Mouse (Mus musculus): ENCODE measurements around the gene Arl4c. TPM values are rescaled to one million over a fixed set of nuclear protein-coding genes. Genes with fewer than 3 reads are reported as not detected.

Gene Arl4c
- total RNA-seq, 2 experiments from 2014 or later = 35.7 to 39.2 TPM

DNA sequence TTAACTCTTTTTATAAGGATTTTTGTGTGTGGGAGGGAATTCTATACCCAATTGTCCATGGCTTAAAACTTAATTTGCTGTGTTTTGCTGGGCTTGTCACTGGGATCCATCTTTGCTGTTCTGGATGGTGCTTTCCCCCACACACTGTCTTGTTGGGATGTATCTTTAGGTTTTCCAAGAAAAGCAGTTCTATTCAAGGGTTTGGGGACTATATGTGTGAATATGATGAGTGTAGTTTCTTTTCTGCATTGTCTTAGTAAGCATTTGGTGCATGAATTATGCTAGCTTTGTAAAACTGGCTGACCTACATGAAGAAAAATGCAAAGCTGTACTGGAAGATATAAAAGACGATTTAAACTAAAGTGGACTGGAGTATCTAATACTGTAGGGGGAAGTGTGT lies 23.7 kb upstream of the Arl4c start:
- intact Hi-C loops (cut with DNase I) = no loop called here
- DNase-seq (ENCODE audit: extremely low spot score in 1 of 2, low spot score in 2 of 2) = no peak
- Histone ChIP-seq H3K4me3 (no peak overlapping the region), H3K27ac (no peak overlapping the region)
- no peak for TF ChIP-seq CTCF (IDR thresholded peaks at IDR 0.05)

DNA sequence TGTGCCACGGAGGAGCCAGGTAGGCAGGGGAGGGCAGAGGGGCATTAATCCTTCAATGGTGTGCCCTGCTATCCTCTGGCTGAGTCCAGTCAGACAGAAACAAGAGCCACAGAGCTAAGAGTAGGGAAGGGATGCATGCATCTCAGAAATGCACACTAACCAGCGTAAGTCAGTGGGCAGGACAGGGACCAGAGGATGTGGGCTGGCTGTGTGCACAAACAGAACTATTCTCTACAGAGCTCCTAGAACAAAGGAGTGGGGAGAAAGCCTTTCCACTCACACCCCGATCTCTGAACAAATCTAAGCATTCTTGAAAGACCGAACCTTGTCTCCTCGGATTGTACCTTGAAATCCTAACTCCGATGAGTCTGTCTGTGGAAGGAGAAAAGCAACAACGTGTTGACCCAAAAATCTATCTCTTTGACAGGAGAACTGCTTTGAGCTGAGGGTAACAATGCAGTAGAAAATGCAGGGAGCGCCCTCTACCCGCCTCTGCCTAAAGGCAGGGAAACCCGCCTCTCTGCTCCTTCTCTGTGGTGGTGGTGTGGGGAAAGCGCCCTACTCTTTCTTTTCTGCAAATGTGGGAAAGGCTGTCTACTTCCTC lies 18.7 kb upstream of the Arl4c start:
- TF ChIP-seq CTCF (IDR thresholded peaks at IDR 0.05) = peak; percentile 32
- Histone ChIP-seq H3K27ac (no peak overlapping the region), H3K4me3 (no peak overlapping the region)
- intact Hi-C loops (cut with DNase I) = loop anchor here (5.0 kb wide), 1 partner anchor 363 kb away; no protein-coding TSS in a partner anchor
- DNase-seq (ENCODE audit: extremely low spot score in 1 of 2, low spot score in 2 of 2) = no peak

DNA sequence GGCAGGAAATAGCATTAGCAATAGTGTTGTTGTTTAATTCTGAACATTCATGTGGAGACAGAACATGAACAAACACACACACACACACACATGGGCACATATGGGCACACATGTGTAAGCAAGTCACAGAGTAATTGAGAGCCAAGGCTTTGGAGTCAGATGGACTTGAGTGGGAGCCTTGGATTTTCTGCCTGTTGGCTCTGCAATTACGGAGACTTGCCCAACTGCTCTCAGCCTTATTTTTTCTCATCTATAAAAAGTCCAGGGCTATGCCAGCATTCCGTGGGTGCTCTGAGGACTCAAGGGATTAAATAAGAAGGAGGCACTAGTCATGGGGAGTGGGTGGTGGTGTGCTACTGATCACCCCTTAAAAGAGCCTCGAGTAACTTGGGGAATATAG lies 16.5 kb upstream of the Arl4c start:
- intact Hi-C loops (cut with DNase I) = no loop called here
- no peak for DNase-seq (ENCODE audit: extremely low spot score in 1 of 2, low spot score in 2 of 2)
- Histone ChIP-seq H3K4me3 (no peak overlapping the region), H3K27ac (no peak overlapping the region)
- no peak for TF ChIP-seq CTCF (IDR thresholded peaks at IDR 0.05)

DNA sequence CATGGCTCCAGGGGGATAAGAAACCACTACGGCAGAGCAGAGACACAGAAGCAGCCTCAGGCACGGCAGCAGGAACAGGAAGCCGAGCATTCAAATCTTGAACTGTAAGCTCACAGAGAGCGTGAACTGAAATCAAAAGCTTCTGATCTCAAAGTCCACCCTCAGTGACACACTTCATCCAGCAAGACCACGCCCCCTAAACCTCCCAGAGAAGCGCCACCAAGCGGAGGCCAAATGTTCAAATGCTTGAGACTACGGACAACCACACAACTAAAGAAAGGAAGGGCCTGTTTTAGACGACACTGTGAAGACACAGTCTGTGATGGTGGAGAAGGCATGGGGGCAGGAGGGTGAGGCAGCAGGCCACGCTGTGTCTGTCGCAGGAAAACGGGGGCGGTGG lies 15.7 kb upstream of the Arl4c start:
- no peak for TF ChIP-seq CTCF (IDR thresholded peaks at IDR 0.05)
- H3K4me3 ChIP-seq = no peak overlapping the region
- no peak overlapping the region for H3K27ac ChIP-seq
- intact Hi-C loops (cut with DNase I) = no loop called here
- no peak for DNase-seq (ENCODE audit: extremely low spot score in 1 of 2, low spot score in 2 of 2)

DNA sequence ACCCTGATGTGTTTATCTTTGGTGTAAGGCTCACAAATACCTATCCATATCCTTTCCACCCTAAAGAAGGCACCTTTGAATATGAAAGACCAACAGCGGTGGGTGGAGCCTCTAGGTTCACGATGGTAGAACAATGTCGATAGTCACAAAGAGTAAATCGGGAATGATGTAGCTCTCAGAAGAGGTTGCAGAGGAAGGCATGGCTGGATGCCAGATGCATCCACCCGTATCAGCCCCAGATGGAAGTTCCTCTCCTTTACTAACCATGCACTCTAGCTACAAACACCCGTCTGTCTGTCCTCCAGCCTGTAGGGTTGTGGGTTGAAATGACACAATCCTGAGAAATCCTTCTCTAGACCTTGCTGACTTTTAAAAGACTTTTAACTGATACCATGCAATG lies 10.0 kb upstream of the Arl4c start:
- TF ChIP-seq CTCF (IDR thresholded peaks at IDR 0.05) = no peak
- Histone ChIP-seq H3K27ac (no peak overlapping the region), H3K4me3 (no peak overlapping the region)
- intact Hi-C loops (cut with DNase I) = no loop called here
- DNase-seq (ENCODE audit: extremely low spot score in 1 of 2, low spot score in 2 of 2) = no peak

DNA sequence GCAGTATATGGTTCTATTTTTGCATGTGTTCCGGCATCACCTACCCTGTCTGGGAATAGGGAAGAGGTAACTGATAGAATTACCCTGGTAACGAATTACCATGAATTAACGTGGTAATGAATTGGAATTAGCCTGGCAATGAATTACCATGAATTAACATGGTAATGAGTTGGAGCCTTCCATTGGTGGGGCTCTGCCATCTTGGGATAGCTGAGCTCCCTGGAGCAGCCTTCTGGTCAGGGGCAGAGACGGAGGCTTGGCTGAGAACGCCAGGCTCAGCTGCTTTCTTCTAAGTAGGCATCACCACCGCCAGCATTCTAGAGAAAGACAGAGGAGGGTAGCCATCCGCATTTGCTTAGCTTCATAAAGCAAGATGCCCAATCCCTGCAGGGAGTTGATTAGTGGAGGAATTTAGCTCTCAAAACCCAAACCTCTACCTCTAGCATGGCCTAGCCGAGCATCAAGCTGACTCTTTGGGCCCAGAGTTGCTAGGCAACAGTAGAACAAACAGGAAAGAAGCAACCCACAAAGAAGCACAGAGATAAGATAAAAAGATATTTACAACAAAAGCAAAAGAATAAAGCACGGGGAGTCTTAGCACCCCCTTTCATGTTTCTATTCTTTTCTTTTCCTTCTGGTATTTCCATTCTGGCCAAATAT lies 6.8 kb upstream of the Arl4c start:
- no peak overlapping the region for H3K4me3 ChIP-seq
- no peak for DNase-seq (ENCODE audit: extremely low spot score in 1 of 2, low spot score in 2 of 2)
- intact Hi-C loops (cut with DNase I) = loop anchor here (5.0 kb wide), 1 partner anchor 351 kb away; no protein-coding TSS in a partner anchor
- TF ChIP-seq CTCF (IDR thresholded peaks at IDR 0.05) = no peak
- no peak overlapping the region for H3K27ac ChIP-seq

DNA sequence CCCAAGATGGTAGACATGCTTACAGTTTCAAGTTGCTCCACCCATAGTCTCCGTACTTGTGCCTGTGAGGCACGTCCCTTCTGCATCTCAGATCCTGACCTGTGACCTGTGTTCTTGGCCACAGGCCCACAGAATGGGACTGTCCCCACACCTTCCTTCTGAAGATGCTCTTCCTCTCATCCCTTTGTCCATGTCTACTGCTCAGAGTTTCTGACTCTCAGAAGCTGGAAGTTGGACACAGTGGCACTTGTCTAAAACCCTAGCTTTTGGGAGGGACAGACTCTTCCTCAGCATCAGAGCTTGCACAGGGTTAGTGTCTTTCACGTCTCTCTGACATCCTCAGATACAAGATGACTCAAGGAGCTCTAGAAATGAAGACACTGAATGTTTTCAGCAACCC lies 6.2 kb upstream of the Arl4c start:
- no peak for TF ChIP-seq CTCF (IDR thresholded peaks at IDR 0.05)
- H3K4me3 ChIP-seq = no peak overlapping the region
- intact Hi-C loops (cut with DNase I) = loop anchor here (5.0 kb wide), 1 partner anchor 351 kb away; no protein-coding TSS in a partner anchor
- no peak for DNase-seq (ENCODE audit: extremely low spot score in 1 of 2, low spot score in 2 of 2)
- H3K27ac ChIP-seq = no peak overlapping the region

DNA sequence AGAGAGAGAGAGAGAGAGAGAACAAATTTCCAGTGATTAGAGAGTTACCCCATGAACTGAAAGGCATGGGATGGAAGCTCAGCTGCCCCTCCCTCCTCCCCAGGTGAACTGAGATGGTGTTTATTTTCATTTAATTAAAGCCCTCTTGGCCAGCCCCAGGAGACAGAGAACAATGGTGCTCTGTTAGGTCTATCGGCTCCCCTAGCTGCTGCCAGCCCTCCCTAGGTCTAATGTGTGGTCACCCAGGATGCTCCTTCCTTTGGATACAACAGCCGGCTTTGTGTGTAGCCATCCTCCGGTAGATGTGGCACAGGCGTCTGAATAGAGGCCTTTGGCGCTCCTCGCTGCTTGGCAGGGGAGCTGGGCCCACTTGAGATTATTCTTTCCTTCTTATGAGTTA lies 5.5 kb upstream of the Arl4c start:
- intact Hi-C loops (cut with DNase I) = loop anchor here (2.0 to 5.0 kb wide), 2 partner anchors 251 to 350 kb away; no protein-coding TSS in a partner anchor
- TF ChIP-seq CTCF (IDR thresholded peaks at IDR 0.05) = no peak
- no peak for DNase-seq (ENCODE audit: extremely low spot score in 1 of 2, low spot score in 2 of 2)
- H3K27ac ChIP-seq = no peak overlapping the region
- no peak overlapping the region for H3K4me3 ChIP-seq

DNA sequence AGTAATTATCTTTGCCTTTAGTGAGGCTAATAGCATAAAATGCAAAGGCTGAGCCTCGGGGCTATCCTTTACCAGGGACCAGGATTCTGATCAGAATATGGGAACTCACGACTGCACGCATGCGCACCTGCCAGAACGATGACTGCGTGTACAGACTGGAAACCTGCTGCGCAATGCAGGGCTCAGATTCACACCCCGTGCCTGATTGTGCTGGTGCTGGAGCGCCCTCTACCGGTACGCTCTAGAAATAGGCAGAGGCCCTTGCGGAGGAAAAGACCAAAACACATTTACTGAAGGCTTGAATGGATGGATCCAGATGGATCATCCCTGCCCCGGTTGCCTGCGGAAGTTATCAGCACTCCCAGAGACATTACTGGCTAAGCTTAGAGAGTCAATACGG lies 3.8 kb upstream of the Arl4c start:
- peak overlapping the region; percentile 8; the same call in 1 of the 2 replicates for H3K27ac ChIP-seq

DNA sequence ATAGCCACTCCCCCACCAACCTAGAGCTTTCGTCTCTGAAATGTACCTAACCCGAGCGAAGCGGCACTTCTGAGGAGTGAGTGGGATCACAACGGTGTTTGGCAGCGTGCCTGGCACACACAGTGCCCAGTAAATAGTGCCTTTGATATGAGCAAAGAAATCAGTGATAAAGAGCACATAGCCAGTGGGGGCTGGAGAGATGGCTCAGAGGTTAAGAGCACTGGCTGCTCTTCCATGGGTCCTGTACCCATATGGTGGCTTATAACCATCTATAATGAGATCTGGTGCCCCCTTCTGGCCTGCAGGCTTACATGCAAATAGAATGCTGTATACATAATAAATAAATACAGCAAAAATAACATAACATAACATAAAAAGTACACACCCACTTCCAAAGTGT lies 3.0 kb upstream of the Arl4c start:
- intact Hi-C loops (cut with DNase I) = loop anchor here (1.0 to 5.0 kb wide), 4 partner anchors 143 to 348 kb away; no protein-coding TSS in a partner anchor
- peak; percentile 58 for TF ChIP-seq CTCF (IDR thresholded peaks at IDR 0.05)
- H3K4me3 ChIP-seq = no peak overlapping the region
- no peak overlapping the region for H3K27ac ChIP-seq
- no peak for DNase-seq (ENCODE audit: extremely low spot score in 1 of 2, low spot score in 2 of 2)

More for the DNA sequence above, 3.8 kb upstream of the Arl4c start:
- DNase-seq (ENCODE audit: extremely low spot score in 1 of 2, low spot score in 2 of 2) = peak; percentile 91 to 93
- intact Hi-C loops (cut with DNase I) = loop anchor here (1.0 to 5.0 kb wide), 5 partner anchors 143 to 348 kb away; no protein-coding TSS in a partner anchor
- peak overlapping the region; percentile 11 for H3K4me3 ChIP-seq
- peak; percentile 100 for TF ChIP-seq CTCF (IDR thresholded peaks at IDR 0.05)

DNA sequence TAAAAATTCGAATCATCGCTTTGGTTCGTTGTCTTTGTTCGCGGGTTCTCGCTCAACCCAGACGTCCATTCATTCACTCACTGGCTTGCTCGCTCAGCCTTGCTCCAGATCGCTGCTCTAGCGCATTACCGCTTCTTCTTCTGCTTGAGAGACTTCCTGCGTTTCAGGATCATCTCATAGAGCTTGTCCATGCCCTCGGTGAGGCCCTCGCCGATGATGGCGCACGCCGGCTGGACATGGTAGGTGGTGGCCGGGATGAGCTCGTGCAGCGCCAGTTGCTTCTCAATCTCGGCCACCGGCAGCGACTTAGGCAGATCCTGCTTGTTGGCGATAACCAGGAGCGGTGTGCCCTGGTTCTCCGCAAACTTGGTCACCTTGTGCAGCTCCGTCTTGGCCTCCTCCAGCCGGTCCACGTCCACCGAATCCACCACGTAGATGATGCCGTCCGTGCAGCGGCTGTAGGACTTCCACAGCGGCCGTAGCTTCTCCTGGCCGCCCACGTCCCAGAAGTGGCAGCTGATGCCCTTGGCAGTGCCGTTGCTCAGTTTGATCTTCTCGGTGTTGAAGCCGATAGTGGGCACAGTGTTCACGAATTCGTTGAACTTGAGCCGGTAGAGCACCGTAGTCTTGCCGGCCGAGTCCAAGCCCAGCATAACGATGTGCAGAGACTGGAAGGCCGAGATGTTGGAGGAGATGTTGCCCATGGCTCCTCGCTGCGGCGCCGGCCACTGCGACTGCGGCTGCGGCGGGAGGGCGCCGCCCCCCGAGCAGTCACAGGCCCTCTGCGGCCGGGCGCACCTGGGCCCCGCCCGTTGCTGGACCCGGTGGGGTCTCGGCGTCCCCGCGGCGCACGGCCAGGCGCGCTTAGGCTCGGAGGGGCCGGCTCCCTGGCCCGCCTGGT lies 810 bp downstream of the Arl4c start:
- intact Hi-C loops (cut with DNase I) = loop anchor here (2.0 kb wide), 1 partner anchor 42 kb away; no protein-coding TSS in a partner anchor
- no peak for TF ChIP-seq CTCF (IDR thresholded peaks at IDR 0.05)
- peak; percentile 36 to 63 for DNase-seq (ENCODE audit: extremely low spot score in 1 of 2, low spot score in 2 of 2)
- Histone ChIP-seq H3K27ac (peak overlapping the region; percentile 94), H3K4me3 (peak overlapping the region; percentile 74)

Data from left cerebral cortex, adult 2 months (tissue).